Mouse (Mus musculus): ENCODE measurements around the gene Slc17a7. TPM values are rescaled to one million over a fixed set of nuclear protein-coding genes. Genes with fewer than 3 reads are reported as not detected.

The Slc17a7 gene
- polyA plus RNA-seq, 1 experiment from 2014 or later: not detected

GRCm38 (mm10) chr7:45215673-45216441, 52.1 kb downstream of the Slc17a7 start, which contains the start of gene Tead2:
Gene Tead2 (plus strand): TSS chr7:45215753.
- H3K9me3 ChIP-seq (ENCODE audit: low read length): no peaks in the 10 kb centered on the region
- H3K9ac ChIP-seq (replicated peaks): peak within 1 kb of the TSS; percentile 66
- peak within 1 kb of the TSS; percentile 42; the same call in 1 of the 2 replicates for H3K27ac ChIP-seq (ENCODE audit: low read depth)
- 3% methylated on average over 54 of the region's 55 CpGs for WGBS (ENCODE audit: insufficient replicate concordance)
- peak within 1 kb of the TSS; percentile 79 for H3K4me2 ChIP-seq (ENCODE audit: low read depth, low read length)
- H3K4me3 ChIP-seq (ENCODE audit: low read depth, low read length): peak within 1 kb of the TSS; percentile 52
- DNase-seq (peak; percentile 68), ATAC-seq (peak; percentile 47)
- H3K27me3 ChIP-seq (ENCODE audit: insufficient read depth, low read length): peaks cover 9% of the 10 kb centered on the region; the same call in 1 of the 2 replicates
- H3K4me1 ChIP-seq (ENCODE audit: insufficient read depth): peaks cover 32% of the 10 kb centered on the region
- H3K36me3 ChIP-seq (replicated peaks; ENCODE audit: insufficient read depth, low read length): peaks cover 3% of the 10 kb centered on the region; the same call in 1 of the 2 replicates
- TF ChIP-seq EP300 (IDR thresholded peaks at IDR 0.05; ENCODE audit: low read depth) (no peak), CTCF (IDR thresholded peaks at IDR 0.05; ENCODE audit: low read depth) (no peak)

GRCm38 (mm10) chr7:45216442-45217183, 52.9 kb downstream of the Slc17a7 start:
- H3K9me3 ChIP-seq (ENCODE audit: low read length): no peaks in the 10 kb centered on the region
- H3K9ac ChIP-seq (replicated peaks): peak overlapping the region; percentile 66; the same call in 1 of the 2 replicates
- H3K4me2 ChIP-seq (ENCODE audit: low read depth, low read length): peak overlapping the region; percentile 79
- 4% methylated on average over 13 of the region's 13 CpGs for WGBS (ENCODE audit: insufficient replicate concordance)
- H3K36me3 ChIP-seq (replicated peaks; ENCODE audit: insufficient read depth, low read length): peaks cover 3% of the 10 kb centered on the region; the same call in 1 of the 2 replicates
- H3K4me3 ChIP-seq (ENCODE audit: low read depth, low read length): peak overlapping the region; percentile 52
- peaks cover 25% of the 10 kb centered on the region for H3K4me1 ChIP-seq (ENCODE audit: insufficient read depth)
- peak; percentile 50; the same call in 1 of the 2 replicates for ATAC-seq
- peak; percentile 80 for DNase-seq
- H3K27ac ChIP-seq (ENCODE audit: low read depth): 0 out of 2 replicates have a peak overlapping the region, but pooled peaks have one; percentile 42
- 0 out of 2 replicates have a peak, but pooled peaks cover 6% of the 10 kb centered on the region for H3K27me3 ChIP-seq (ENCODE audit: insufficient read depth, low read length)
- TF ChIP-seq CTCF (IDR thresholded peaks at IDR 0.05; ENCODE audit: low read depth): no peak
- TF ChIP-seq EP300 (IDR thresholded peaks at IDR 0.05; ENCODE audit: low read depth): no peak

- peaks cover 6% of the 10 kb centered on the region for H3K36me3 ChIP-seq (replicated peaks; ENCODE audit: insufficient read depth, low read length)
Observed at GRCm38 (mm10) chr7:45221680-45222079, 57.9 kb downstream of the Slc17a7 start.

GRCm38 (mm10) chr7:45224826-45225225, 61.1 kb downstream of the Slc17a7 start:
- no peak overlapping the region for H3K9ac ChIP-seq (replicated peaks)
- no peak overlapping the region for H3K4me2 ChIP-seq (ENCODE audit: low read depth, low read length)
- DNase-seq (no peak), ATAC-seq (no peak)
- H3K9me3 ChIP-seq (ENCODE audit: low read length): no peaks in the 10 kb centered on the region
- TF ChIP-seq CTCF (IDR thresholded peaks at IDR 0.05; ENCODE audit: low read depth) (no peak), EP300 (IDR thresholded peaks at IDR 0.05; ENCODE audit: low read depth) (no peak)
- no peak overlapping the region for H3K4me3 ChIP-seq (ENCODE audit: low read depth, low read length)
- no peak overlapping the region for H3K27ac ChIP-seq (ENCODE audit: low read depth)
- H3K4me1 ChIP-seq (ENCODE audit: insufficient read depth): no peaks in the 10 kb centered on the region
- no peaks in the 10 kb centered on the region for H3K27me3 ChIP-seq (ENCODE audit: insufficient read depth, low read length)
- peaks cover 2% of the 10 kb centered on the region for H3K36me3 ChIP-seq (replicated peaks; ENCODE audit: insufficient read depth, low read length)
- 82% methylated on average over 7 of the region's 7 CpGs for WGBS (ENCODE audit: insufficient replicate concordance)

More at GRCm38 (mm10) chr7:45221680-45222079, 57.9 kb downstream of the Slc17a7 start:
- Histone ChIP-seq H3K4me2 (ENCODE audit: low read depth, low read length) (no peak overlapping the region), H3K9ac (replicated peaks) (no peak overlapping the region), H3K27ac (ENCODE audit: low read depth) (no peak overlapping the region), H3K27me3 (ENCODE audit: insufficient read depth, low read length) (no peaks in the 10 kb centered on the region), H3K9me3 (ENCODE audit: low read length) (no peaks in the 10 kb centered on the region), H3K4me3 (ENCODE audit: low read depth, low read length) (no peak overlapping the region), H3K4me1 (ENCODE audit: insufficient read depth) (peaks cover 6% of the 10 kb centered on the region)
- DNase-seq (no peak), ATAC-seq (no peak)
- no peak for TF ChIP-seq CTCF (IDR thresholded peaks at IDR 0.05; ENCODE audit: low read depth)
- no peak for TF ChIP-seq EP300 (IDR thresholded peaks at IDR 0.05; ENCODE audit: low read depth)
- 62% methylated on average over 2 of the region's 2 CpGs for WGBS (ENCODE audit: insufficient replicate concordance)

MicroRNAs encoded within 50 kb of the gene (microRNA counts, 519-probe panel; counts per million panel counts)
- 2,359 counts per million, percentile 21 among the panel's probes with 10 or more counts for microRNA mmu-miR-150

Small RNAs within 50 kb of the gene (microRNA-seq; reads per million reads assigned to microRNA genes)
- gene Mir150 (102 reads per million, percentile 44 among the genes with 10 or more reads in this experiment), gene Mir5121 (31.2 reads per million, percentile 30 among the genes with 10 or more reads in this experiment), gene Mir7055 (not detected)

Other genes starting within 250 kb of the Slc17a7 start
- 25.6 and 29.5 TPM in 2 replicates for gene Ap2a1, start 234.5 kb upstream of the Slc17a7 start, polyA plus RNA-seq (2015; fragmentation: Nextera tagmentation; extraction: Ambion mirVana)
- 0.06 TPM in 1 of 2 replicates, not detected in the other for gene Tsks, start 220.7 kb upstream of the Slc17a7 start, polyA plus RNA-seq (2015; fragmentation: Nextera tagmentation; extraction: Ambion mirVana)
- 0.98 and 1.1 TPM in 2 replicates for gene Cpt1c, start 189.1 kb upstream of the Slc17a7 start, polyA plus RNA-seq (2015; fragmentation: Nextera tagmentation; extraction: Ambion mirVana)
- gene Prmt1, start 177.4 kb upstream of the Slc17a7 start, polyA plus RNA-seq (2015; fragmentation: Nextera tagmentation; extraction: Ambion mirVana): 73.2 and 76.8 TPM in 2 replicates
- gene Irf3, start 166.3 kb upstream of the Slc17a7 start, polyA plus RNA-seq (2015; fragmentation: Nextera tagmentation; extraction: Ambion mirVana): 35.9 and 38.0 TPM in 2 replicates
- gene Bcl2l12, start 165.2 kb upstream of the Slc17a7 start, polyA plus RNA-seq (2015; fragmentation: Nextera tagmentation; extraction: Ambion mirVana): 11.7 and 13.1 TPM in 2 replicates
- 7.5 and 8.1 TPM in 2 replicates for gene Scaf1, start 147.6 kb upstream of the Slc17a7 start, polyA plus RNA-seq (2015; fragmentation: Nextera tagmentation; extraction: Ambion mirVana)
- 25.4 and 31.4 TPM in 2 replicates for gene Rras, start 146.0 kb upstream of the Slc17a7 start, polyA plus RNA-seq (2015; fragmentation: Nextera tagmentation; extraction: Ambion mirVana)
- 1.6 and 1.7 TPM in 2 replicates for gene Prr12, start 111.1 kb upstream of the Slc17a7 start, polyA plus RNA-seq (2015; fragmentation: Nextera tagmentation; extraction: Ambion mirVana)
- 22.2 and 22.6 TPM in 2 replicates for gene Nosip, start 101.5 kb upstream of the Slc17a7 start, polyA plus RNA-seq (2015; fragmentation: Nextera tagmentation; extraction: Ambion mirVana)
- gene Prrg2, start 101.3 kb upstream of the Slc17a7 start, polyA plus RNA-seq (2015; fragmentation: Nextera tagmentation; extraction: Ambion mirVana): 19.7 and 20.4 TPM in 2 replicates
- 17.1 and 17.9 TPM in 2 replicates for gene Rcn3, start 71.7 kb upstream of the Slc17a7 start, polyA plus RNA-seq (2015; fragmentation: Nextera tagmentation; extraction: Ambion mirVana)
- 150 and 154 TPM in 2 replicates for gene Fcgrt, start 60.1 kb upstream of the Slc17a7 start, polyA plus RNA-seq (2015; fragmentation: Nextera tagmentation; extraction: Ambion mirVana)
- gene Rps11, start 39.5 kb upstream of the Slc17a7 start, polyA plus RNA-seq (2015; fragmentation: Nextera tagmentation; extraction: Ambion mirVana): 681 and 696 TPM in 2 replicates
- 938 and 993 TPM in 2 replicates for gene Rpl13a, start 35.2 kb upstream of the Slc17a7 start, polyA plus RNA-seq (2015; fragmentation: Nextera tagmentation; extraction: Ambion mirVana)
- gene Gm45713, start 27.7 kb upstream of the Slc17a7 start, polyA plus RNA-seq (2015; fragmentation: Nextera tagmentation; extraction: Ambion mirVana): 0.27 and 0.70 TPM in 2 replicates
- 2.0 and 2.3 TPM in 2 replicates for gene Flt3l, start 27.5 kb upstream of the Slc17a7 start, polyA plus RNA-seq (2015; fragmentation: Nextera tagmentation; extraction: Ambion mirVana)
- 37.6 and 37.8 TPM in 2 replicates for gene Pih1d1, start 9.6 kb upstream of the Slc17a7 start, polyA plus RNA-seq (2015; fragmentation: Nextera tagmentation; extraction: Ambion mirVana)
- gene Aldh16a1, start 9.4 kb upstream of the Slc17a7 start, polyA plus RNA-seq (2015; fragmentation: Nextera tagmentation; extraction: Ambion mirVana): 26.8 and 29.6 TPM in 2 replicates
- gene Gfy, start 15.6 kb downstream of the Slc17a7 start, polyA plus RNA-seq (2015; fragmentation: Nextera tagmentation; extraction: Ambion mirVana): not detected in 2 replicates
- gene Pth2, start 17.0 kb downstream of the Slc17a7 start, polyA plus RNA-seq (2015; fragmentation: Nextera tagmentation; extraction: Ambion mirVana): not detected in 2 replicates
- gene Ccdc155, start 40.9 kb downstream of the Slc17a7 start, polyA plus RNA-seq (2015; fragmentation: Nextera tagmentation; extraction: Ambion mirVana): 0.06 TPM in 1 of 2 replicates, not detected in the other
- 0.95 and 1.5 TPM in 2 replicates for gene Dkkl1, start 48.2 kb downstream of the Slc17a7 start, polyA plus RNA-seq (2015; fragmentation: Nextera tagmentation; extraction: Ambion mirVana)
- gene Tead2, start 51.8 kb downstream of the Slc17a7 start, polyA plus RNA-seq (2015; fragmentation: Nextera tagmentation; extraction: Ambion mirVana): 15.5 and 20.2 TPM in 2 replicates
- gene Cd37, start 75.2 kb downstream of the Slc17a7 start, polyA plus RNA-seq (2015; fragmentation: Nextera tagmentation; extraction: Ambion mirVana): 29.8 and 31.8 TPM in 2 replicates
- gene Slc6a16, start 77.1 kb downstream of the Slc17a7 start, polyA plus RNA-seq (2015; fragmentation: Nextera tagmentation; extraction: Ambion mirVana): 0.46 and 0.49 TPM in 2 replicates
- gene Slc6a21, start 113.6 kb downstream of the Slc17a7 start, polyA plus RNA-seq (2015; fragmentation: Nextera tagmentation; extraction: Ambion mirVana): 0.32 and 0.43 TPM in 2 replicates
- 6.9 and 7.0 TPM in 2 replicates for gene Trpm4, start 169.8 kb downstream of the Slc17a7 start, polyA plus RNA-seq (2015; fragmentation: Nextera tagmentation; extraction: Ambion mirVana)
- 0.05 and 0.31 TPM in 2 replicates for gene Hrc, start 171.3 kb downstream of the Slc17a7 start, polyA plus RNA-seq (2015; fragmentation: Nextera tagmentation; extraction: Ambion mirVana)
- gene Ppfia3, start 203.1 kb downstream of the Slc17a7 start, polyA plus RNA-seq (2015; fragmentation: Nextera tagmentation; extraction: Ambion mirVana): not detected in 2 replicates
- not detected in 2 replicates for gene Lin7b, start 206.6 kb downstream of the Slc17a7 start, polyA plus RNA-seq (2015; fragmentation: Nextera tagmentation; extraction: Ambion mirVana)
- gene Snrnp70, start 231.8 kb downstream of the Slc17a7 start, polyA plus RNA-seq (2015; fragmentation: Nextera tagmentation; extraction: Ambion mirVana): 53.7 and 57.2 TPM in 2 replicates
- 0.05 TPM in 1 of 2 replicates, not detected in the other for gene Kcna7, start 241.7 kb downstream of the Slc17a7 start, polyA plus RNA-seq (2015; fragmentation: Nextera tagmentation; extraction: Ambion mirVana)
- 0.05 and 0.15 TPM in 2 replicates for gene Ntf5, start 249.7 kb downstream of the Slc17a7 start, polyA plus RNA-seq (2015; fragmentation: Nextera tagmentation; extraction: Ambion mirVana)

Data from liver, postnatal 0 days (tissue).